Mouse (Mus musculus) neural tube, embryonic 14.5 days (tissue): ENCODE measurements around the gene Plagl2. TPM values are rescaled to one million over a fixed set of nuclear protein-coding genes. Genes with fewer than 3 reads are reported as not detected.

Experiments
- ATAC-seq: fragments of 200-750 bp; cut with Nextera tagmentation; 2 replicates; pipeline ENCODE4 v1.8.0; 2017; ENCODE audit warnings: low read depth, mild to moderate bottlenecking, moderate TSS enrichment, moderate library complexity
- H3K27ac ChIP-seq: fragments of 300-500 bp; sonication (generic); 2 replicates; pipeline ENCODE4 v1.5.1; 2014; ENCODE audit warnings: low read depth, mild to moderate bottlenecking, control low read depth, low read length, moderate library complexity, mixed read lengths
- H3K27me3 ChIP-seq: fragments of 300-500 bp; sonication (generic); 2 replicates; pipeline ENCODE4 v1.6.1; 2014; ENCODE audit warnings: low read length; ENCODE audit not compliant: control insufficient read depth, insufficient read depth
- H3K36me3 ChIP-seq: fragments of 300-500 bp; sonication (generic); 2 replicates; pipeline ENCODE4 v1.6.1; 2014; ENCODE audit warnings: low read length, mixed read lengths; ENCODE audit not compliant: control insufficient read depth, insufficient read depth
- H3K4me1 ChIP-seq: fragments of 300-500 bp; sonication (generic); 2 replicates; pipeline ENCODE4 v1.6.1; 2014; ENCODE audit warnings: low read length; ENCODE audit not compliant: control insufficient read depth, insufficient read depth
- H3K4me2 ChIP-seq: fragments of 300-500 bp; sonication (generic); 2 replicates; pipeline ENCODE4 v1.6.1; 2014; ENCODE audit warnings: mild to moderate bottlenecking, low read depth, low read length, control low read depth
- H3K4me3 ChIP-seq: fragments of 300-500 bp; sonication (generic); 2 replicates; pipeline ENCODE4 v1.5.1; 2014; ENCODE audit warnings: low read depth, low read length, control low read depth, mixed read lengths
- H3K9ac ChIP-seq: fragments of 300-500 bp; sonication (generic); replicated peaks from 2 replicates; pipeline ENCODE4 v1.6.1; 2014; ENCODE audit warnings: low read depth, mild to moderate bottlenecking, control low read depth, low read length, mixed read lengths
- H3K9me3 ChIP-seq: fragments of 300-500 bp; sonication (generic); 2 replicates; pipeline ENCODE4 v1.6.1; 2016; ENCODE audit warnings: low read length; ENCODE audit not compliant: control insufficient read depth
- WGBS: fragments of 180-500 bp; shearing (Covaris S2); extraction: QIAGEN DNeasy Blood & Tissue Kit; methylation state at CpG from one replicate; pipeline ENCODE4 v1.1.7; 2014; 5-methylcytosine and 5-hydroxymethylcytosine counted together
- polyA plus RNA-seq: library from polyadenylated mRNA; unstranded; fragments of >200 nt; fragmentation: Nextera tagmentation; extraction: Ambion mirVana; gene quantifications from 2 replicates; pipeline ENCODE4 v1.2.1, GENCODE M21; 2014

Plagl2 gene
- polyA plus RNA-seq, 1 experiment from 2014 or later, result 5.9 TPM

DNA sequence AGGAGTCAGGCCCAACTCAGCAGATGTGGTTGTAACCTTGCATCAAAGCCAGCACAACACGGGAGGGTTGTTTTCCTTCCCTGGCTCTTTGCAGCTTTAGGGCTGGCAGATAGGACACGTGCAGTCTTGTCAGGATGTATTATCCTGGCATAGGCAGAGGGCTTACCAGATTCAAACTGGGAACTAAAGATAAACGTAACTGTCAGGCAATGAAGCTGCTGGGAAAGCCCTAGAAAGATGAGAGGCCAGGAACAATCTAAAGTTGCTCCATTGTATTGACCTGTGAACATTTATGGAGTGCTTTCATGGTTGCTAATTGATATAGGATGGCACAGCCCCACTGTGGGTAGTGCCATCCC lies 15.7 kb downstream of the Plagl2 start:
- WGBS, result 4% methylated on average over 3 of the region's 3 CpGs
- Histone ChIP-seq H3K4me3 (peak overlapping the region; percentile 53), H3K4me2 (peak overlapping the region; percentile 64), H3K27me3 (no peaks in the 10 kb centered on the region), H3K9me3 (no peaks in the 10 kb centered on the region), H3K36me3 (peaks cover 21% of the 10 kb centered on the region), H3K4me1 (peaks cover 9% of the 10 kb centered on the region; the same call in 1 of the 2 replicates), H3K27ac (peak overlapping the region; percentile 74), H3K9ac (peak overlapping the region; percentile 75; the same call in 1 of the 2 replicates)
- ATAC-seq, result peak; percentile 52

DNA sequence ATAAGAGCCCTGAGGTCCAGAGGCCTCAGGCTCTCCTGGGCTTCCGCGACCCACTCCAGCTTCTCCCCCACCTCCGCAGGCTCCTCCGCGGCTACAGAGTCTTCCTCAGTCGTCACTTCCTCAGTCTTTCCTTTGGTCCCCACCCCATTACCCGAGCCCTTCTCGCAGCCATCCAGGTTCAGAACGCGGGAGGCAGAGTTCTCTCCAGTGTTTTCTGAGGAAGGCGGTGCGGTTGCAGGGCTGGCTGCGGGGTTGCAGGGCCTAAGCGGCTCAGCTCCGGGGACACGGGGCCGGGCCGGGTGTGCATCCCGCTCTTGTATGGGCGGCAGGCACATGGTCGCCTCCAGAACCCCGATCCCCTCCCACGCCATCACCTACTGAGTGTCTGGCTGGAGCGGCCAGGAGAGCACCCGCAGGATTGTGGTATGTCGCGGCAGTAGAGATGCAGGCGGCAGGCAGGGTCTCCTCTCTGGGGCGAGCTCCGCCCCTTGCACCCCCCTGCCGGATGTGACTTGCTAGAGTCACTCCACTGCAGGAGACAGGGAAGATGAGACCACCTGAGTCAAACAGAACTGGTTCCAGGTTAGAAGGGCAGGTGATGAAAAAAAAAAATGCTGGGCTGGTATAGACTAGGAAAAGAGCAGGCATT lies 16.2 kb downstream of the Plagl2 start, which contains the start of gene Tspyl3:
Tspyl3 (minus strand) TSS at position 496 of the 649 bp plus-strand sequence.
- peak within 1 kb of the TSS; percentile 75 for H3K9ac ChIP-seq
- H3K27ac ChIP-seq, result peak within 1 kb of the TSS; percentile 74
- peak within 1 kb of the TSS; percentile 64 for H3K4me2 ChIP-seq
- WGBS, result 4% methylated on average over 30 of the region's 31 CpGs
- ATAC-seq, result peak; percentile 92
- H3K4me3 ChIP-seq, result peak within 1 kb of the TSS; percentile 53
- peaks cover 18% of the 10 kb centered on the region for H3K36me3 ChIP-seq
- peaks cover 9% of the 10 kb centered on the region; the same call in 1 of the 2 replicates for H3K4me1 ChIP-seq
- H3K9me3 ChIP-seq, result no peaks in the 10 kb centered on the region
- no peaks in the 10 kb centered on the region for H3K27me3 ChIP-seq

DNA sequence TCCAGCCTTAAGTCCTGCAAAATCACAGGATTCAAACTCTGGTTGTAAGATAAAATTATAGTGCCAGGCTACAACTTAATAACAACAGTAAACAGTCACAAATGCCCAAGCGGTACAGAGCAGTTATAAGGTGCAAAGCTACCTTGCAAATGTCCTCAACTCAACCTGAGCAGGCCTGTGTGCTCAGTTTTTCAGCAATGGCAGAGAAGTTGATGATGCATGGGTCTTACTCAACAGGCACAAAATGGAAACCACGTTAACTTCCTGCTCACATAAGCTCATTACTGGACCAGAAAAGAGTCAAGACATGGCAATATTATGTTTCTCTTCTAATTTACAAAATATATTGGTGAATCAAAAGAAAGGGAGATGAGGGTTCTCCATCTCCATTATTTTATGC lies 18.7 kb downstream of the Plagl2 start:
- H3K4me3 ChIP-seq, result no peak overlapping the region
- no peak for ATAC-seq
- 99% methylated on average over 2 of the region's 2 CpGs for WGBS
- H3K27me3 ChIP-seq, result no peaks in the 10 kb centered on the region
- H3K27ac ChIP-seq, result no peak overlapping the region
- no peaks in the 10 kb centered on the region for H3K9me3 ChIP-seq
- no peaks in the 10 kb centered on the region for H3K36me3 ChIP-seq
- H3K4me2 ChIP-seq, result no peak overlapping the region
- H3K9ac ChIP-seq, result no peak overlapping the region
- peaks cover 9% of the 10 kb centered on the region; the same call in 1 of the 2 replicates for H3K4me1 ChIP-seq

DNA sequence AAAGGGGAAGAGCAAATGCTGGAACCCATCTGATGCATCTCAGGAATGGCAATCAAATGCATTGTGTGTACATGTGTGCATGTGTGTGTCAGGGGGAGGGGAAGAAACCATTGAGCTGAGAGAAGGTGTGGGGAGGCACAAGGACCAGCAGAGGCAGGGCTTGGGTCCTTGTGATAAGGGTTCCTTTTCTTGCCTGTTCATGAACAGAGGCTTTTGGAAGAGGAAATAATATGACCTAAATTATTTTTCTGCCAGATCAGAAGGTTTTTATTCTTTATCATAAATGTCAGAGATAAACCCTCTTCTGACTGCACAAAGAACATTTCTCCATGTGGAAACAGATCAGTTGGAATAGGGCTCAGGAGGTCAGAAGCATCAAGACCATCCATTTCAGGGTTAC lies 19.1 kb downstream of the Plagl2 start:
- Histone ChIP-seq H3K27ac (no peak overlapping the region), H3K9me3 (no peaks in the 10 kb centered on the region), H3K4me2 (no peak overlapping the region), H3K4me3 (no peak overlapping the region), H3K27me3 (no peaks in the 10 kb centered on the region), H3K9ac (no peak overlapping the region), H3K4me1 (peaks cover 9% of the 10 kb centered on the region; the same call in 1 of the 2 replicates), H3K36me3 (no peaks in the 10 kb centered on the region)
- no peak for ATAC-seq

DNA sequence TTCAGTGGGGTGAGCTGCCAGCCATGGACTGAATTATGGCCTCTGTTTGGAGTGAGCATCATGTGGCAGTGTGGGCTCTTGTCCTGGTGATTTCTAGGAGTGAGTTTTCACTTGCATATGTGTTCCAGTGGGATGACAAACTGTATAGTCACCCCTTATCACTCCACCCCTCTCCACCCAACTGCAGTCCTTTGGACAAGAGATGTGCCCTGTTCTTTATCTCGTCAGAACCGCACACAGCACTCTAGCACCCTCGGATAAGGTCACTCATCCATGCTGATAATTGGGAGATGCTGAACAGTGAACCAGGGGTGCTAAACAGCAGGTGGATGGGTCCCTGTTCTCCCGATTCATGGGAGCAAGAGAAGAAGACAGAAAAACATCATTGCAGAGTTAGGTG lies 19.6 kb downstream of the Plagl2 start:
- H3K9ac ChIP-seq, result no peak overlapping the region
- ATAC-seq, result no peak
- no peaks in the 10 kb centered on the region for H3K27me3 ChIP-seq
- H3K4me2 ChIP-seq, result no peak overlapping the region
- no peaks in the 10 kb centered on the region for H3K9me3 ChIP-seq
- H3K4me1 ChIP-seq, result peaks cover 9% of the 10 kb centered on the region; the same call in 1 of the 2 replicates
- H3K4me3 ChIP-seq, result no peak overlapping the region
- WGBS, result 89% methylated on average over 4 of the region's 4 CpGs
- no peak overlapping the region for H3K27ac ChIP-seq
- H3K36me3 ChIP-seq, result no peaks in the 10 kb centered on the region

DNA sequence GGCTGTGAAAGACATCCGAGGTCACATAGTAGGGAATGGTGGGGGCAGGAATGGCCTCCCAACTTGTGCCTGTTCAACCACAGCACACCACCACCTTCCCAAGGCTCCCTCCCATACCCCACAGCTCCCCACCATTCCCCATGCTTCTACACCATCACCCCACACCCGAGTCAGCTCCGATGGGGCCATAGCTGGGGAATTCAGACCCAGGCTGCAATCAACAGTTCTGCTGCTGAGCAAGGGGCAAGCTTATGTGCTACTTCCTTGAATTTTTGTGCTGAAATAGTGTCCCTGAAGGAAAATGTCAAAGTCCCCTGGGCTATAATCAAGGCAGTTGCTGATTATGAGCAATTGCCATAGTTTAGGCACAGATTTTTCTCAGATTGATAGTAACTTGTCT lies 22.7 kb downstream of the Plagl2 start:
- H3K9me3 ChIP-seq, result no peaks in the 10 kb centered on the region
- no peak overlapping the region for H3K4me2 ChIP-seq
- no peak for ATAC-seq
- no peaks in the 10 kb centered on the region for H3K36me3 ChIP-seq
- 79% methylated on average over 3 of the region's 3 CpGs for WGBS
- H3K9ac ChIP-seq, result no peak overlapping the region
- H3K4me3 ChIP-seq, result no peak overlapping the region
- no peaks in the 10 kb centered on the region for H3K4me1 ChIP-seq
- H3K27me3 ChIP-seq, result no peaks in the 10 kb centered on the region
- no peak overlapping the region for H3K27ac ChIP-seq

DNA sequence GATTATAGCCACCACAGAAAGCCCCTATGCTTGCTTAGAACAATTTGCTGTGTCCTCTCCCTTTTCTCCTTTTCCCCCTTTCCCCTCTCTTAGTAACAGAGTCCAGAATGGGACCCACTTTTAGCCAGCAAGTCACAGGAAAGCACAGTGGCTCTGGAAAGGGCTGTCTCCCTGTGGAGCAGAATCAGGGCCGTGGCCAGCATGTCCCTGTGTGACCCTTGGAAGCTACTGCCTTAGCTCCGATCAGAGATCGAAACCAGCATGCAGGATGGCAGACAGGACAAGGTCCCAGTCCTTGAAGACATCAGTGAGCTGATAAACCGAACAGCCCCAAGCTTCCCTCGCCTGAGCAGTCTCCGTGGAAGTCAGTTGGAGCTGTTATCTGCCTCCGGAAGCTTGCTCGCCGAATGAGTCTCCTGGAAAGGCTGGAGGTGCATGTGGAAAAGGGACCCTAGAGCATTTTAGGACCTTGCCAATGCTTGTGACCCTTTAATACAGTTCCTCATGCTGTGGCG lies 23.3 kb downstream of the Plagl2 start:
- Histone ChIP-seq H3K27ac (no peak overlapping the region), H3K9me3 (no peaks in the 10 kb centered on the region), H3K4me2 (no peak overlapping the region), H3K4me3 (no peak overlapping the region), H3K27me3 (no peaks in the 10 kb centered on the region), H3K9ac (no peak overlapping the region), H3K4me1 (no peaks in the 10 kb centered on the region), H3K36me3 (no peaks in the 10 kb centered on the region)
- ATAC-seq, result no peak
- 89% methylated on average over 10 of the region's 10 CpGs for WGBS

DNA sequence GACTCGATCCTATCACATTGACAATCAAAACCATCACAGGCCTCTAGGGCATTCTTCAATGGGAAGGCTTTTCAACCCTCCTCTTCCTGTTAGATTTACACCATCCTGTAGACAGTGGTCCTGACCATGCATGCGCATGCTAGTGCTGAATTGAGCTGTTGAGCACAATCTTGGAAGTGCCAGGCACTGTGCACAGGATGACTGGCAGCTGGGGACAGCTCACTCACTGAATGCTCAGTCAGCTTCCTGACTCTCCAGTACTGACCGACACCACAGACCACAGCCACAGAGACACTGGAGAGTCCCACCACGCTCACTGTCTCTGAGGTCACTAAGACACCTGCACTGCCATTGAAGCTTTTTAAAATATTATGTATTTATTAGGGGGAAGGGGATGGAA lies 25.8 kb downstream of the Plagl2 start:
- Histone ChIP-seq H3K9ac (no peak overlapping the region), H3K36me3 (0 out of 2 replicates have a peak, but pooled peaks cover 1% of the 10 kb centered on the region), H3K9me3 (no peaks in the 10 kb centered on the region), H3K4me2 (no peak overlapping the region), H3K4me3 (no peak overlapping the region), H3K27ac (no peak overlapping the region), H3K27me3 (no peaks in the 10 kb centered on the region), H3K4me1 (no peaks in the 10 kb centered on the region)
- 88% methylated on average over 4 of the region's 4 CpGs for WGBS
- ATAC-seq, result no peak

DNA sequence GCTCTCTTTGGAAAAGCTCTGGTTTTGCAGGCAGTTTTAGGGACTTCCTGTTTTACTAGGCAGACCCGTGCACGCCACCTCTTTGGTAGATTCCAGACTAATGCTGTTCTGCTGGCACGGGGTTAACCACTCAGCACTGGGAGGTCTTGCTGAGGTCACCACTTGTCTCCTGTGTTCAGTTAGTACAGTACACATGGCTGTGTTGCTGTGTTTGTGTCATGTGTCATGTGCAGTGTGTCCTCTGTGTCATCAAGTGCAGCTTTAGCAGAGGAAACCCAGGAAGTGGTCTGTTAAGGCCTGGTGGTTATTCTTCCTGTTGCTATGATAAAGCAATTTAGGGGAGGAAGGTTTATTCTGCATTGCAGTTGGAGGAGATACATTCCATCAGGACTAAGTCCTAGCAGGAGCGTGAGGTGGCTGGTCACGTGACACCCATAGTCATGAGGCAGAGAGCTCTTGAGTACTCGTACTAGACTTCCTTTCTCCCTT lies 26.4 kb downstream of the Plagl2 start:
- H3K4me1 ChIP-seq, result no peaks in the 10 kb centered on the region
- H3K27me3 ChIP-seq, result no peaks in the 10 kb centered on the region
- H3K4me2 ChIP-seq, result no peak overlapping the region
- H3K9me3 ChIP-seq, result no peaks in the 10 kb centered on the region
- ATAC-seq, result no peak
- H3K4me3 ChIP-seq, result no peak overlapping the region
- WGBS, result 85% methylated on average over 6 of the region's 6 CpGs
- peaks cover 6% of the 10 kb centered on the region; the same call in 1 of the 2 replicates for H3K36me3 ChIP-seq
- H3K27ac ChIP-seq, result no peak overlapping the region
- H3K9ac ChIP-seq, result no peak overlapping the region
